Mouse (Mus musculus) Muller cell, postnatal 12 days (primary cell): ENCODE results near the gene Olfr248.
"Not testable (repeated sequence)": the region's sequence is repeated elsewhere in the genome, so short reads cannot be mapped to it uniquely, and the experiment has no call there.

Experiments used
- DNase-seq: peaks from one replicate; pipeline ENCODE4 v3.0.0-alpha.2; 2015; ENCODE audit errors: inconsistent ontology term

The Olfr248 gene

GRCm38 (mm10) chr1:174390746-174391145 is at the start of gene Olfr248:
TSS of gene Olfr248 (plus strand) at chr1:174391046.
- DNase-seq, result no peak

- not testable (repeated sequence) for DNase-seq
Measured at GRCm38 (mm10) chr1:174353636-174354035, 37.2 kb upstream of the Olfr248 start.

- DNase-seq, result no peak
Measured at GRCm38 (mm10) chr1:174354640-174355039, 36.2 kb upstream of the Olfr248 start.

DNA sequence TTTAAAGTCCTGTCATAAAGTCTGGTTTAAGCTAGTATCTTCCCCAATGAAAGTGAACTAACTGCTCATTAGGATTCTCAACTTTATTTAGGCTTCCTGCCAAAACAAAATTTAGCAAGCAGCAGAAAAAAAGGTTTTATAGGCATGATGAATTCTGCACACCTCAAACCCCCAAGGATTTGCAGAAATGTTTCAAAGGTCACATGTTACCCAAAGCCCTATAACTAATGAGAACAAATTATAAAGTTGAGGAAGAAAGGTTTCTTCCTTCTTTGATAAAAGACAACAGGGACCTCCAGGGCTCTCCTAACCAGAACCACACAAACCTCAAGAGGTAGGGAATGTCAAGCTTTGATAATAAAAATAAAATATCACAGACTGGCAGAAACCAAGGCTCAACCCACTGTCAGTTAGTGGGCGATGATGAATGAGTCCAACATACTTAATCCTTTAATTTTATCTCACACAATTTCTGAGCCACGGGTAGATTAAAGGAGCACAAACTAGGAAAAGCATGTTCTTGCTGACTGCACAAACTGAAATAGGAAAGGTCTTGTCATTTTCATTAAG is 25.9 kb upstream of the Olfr248 start, which contains the start of gene Olfr417:
Gene Olfr417, plus strand, starts transcription at position 241 of the 570 bp plus-strand sequence.
- DNase-seq, result no peak

- no peak for DNase-seq
Measured at GRCm38 (mm10) chr1:174373799-174374198, 17.0 kb upstream of the Olfr248 start.

DNA sequence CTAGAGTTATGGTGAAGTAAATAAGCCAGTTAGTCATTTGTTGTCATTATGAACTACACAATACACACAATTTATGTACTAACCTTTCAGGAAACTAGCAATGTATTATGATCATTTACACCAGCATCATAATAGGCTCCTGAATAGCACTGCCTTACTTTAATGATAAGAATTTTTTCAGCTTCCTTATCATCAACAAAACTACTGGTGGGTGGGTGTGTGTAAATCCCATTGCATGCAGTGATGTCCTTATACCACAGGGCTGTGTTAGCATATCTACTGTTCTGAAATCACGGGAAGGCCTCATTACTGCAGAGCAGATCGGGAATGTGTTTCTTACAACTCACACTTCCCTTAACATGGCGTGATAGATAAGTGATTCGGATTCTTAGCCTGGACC is 32.1 kb downstream of the Olfr248 start:
- no peak for DNase-seq

- no peak for DNase-seq
Measured at GRCm38 (mm10) chr1:174423764-174424163, 32.9 kb downstream of the Olfr248 start, which contains the start of gene Olfr414. TSS of gene Olfr414 (plus strand) at chr1:174424064.

GRCm38 (mm10) chr1:174426180-174426986 is 35.5 kb downstream of the Olfr248 start:
- DNase-seq, result no peak

GRCm38 (mm10) chr1:174427402-174427801 is 36.6 kb downstream of the Olfr248 start:
- DNase-seq, result no peak

DNA sequence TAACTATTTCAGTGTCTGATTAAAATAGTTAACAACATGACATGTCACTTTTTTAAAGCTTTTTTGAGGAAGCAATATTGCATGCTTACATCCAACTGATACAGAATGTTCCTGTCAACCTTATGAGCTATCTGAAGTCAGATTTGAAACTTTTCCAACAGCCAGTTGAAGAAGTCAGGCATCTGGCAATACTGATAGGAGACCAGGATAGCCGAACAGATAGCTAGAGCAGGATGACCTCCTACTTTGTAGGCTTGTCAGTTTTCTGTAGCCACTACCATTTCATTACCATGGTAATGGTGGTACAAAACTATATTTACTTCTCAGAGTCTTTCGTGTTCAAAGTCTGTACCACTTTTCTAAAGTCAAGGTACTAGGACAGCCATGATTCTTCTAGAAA is 37.6 kb downstream of the Olfr248 start:
- DNase-seq, result no peak

DNA sequence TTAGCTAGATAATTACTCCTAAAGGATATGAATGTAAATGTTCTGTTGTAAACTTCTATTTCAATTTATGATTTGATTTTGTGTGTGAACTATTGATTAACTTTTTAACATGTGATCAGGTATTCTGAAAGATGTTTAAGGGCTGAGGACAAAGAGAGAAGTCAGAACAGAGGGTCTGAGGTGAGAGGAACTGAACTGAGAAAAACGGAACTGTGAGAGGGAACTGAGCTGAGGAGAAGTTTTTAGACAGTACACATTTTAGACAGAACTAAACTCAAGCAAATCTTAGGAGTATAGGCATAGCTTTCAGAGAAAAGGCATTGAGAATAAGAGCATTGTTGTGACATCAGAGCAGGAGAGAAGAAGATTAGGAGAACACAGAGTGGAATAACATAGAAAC is 43.3 kb downstream of the Olfr248 start:
- no peak for DNase-seq
